In the genomic region with DNA sequence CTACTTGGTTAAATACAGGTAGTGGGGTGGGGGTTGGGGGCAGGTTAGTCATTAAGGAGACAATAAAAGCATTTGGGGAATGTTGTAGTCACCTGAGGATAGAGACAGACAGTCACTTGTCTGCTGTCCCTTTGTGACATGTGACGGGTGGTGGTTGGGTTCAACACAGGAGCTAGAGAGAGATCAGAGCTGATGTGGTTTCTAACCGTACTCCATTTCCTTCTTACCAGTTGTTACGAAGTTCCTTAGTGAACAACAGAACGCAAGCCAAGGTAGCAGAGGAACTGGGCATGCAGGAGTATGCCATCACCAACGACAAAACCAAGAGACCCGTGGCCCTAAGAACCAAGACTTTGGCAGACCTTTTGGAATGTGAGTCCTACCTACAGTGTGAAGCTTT, we compare ENCODE assay signal across 15 mouse cellular contexts.
A peak's percentile ranks its signal among the peaks of the same experiment; 100 is the strongest.
DNase-seq lines count a peak whose midpoint lies in the region.
"Had no signal": no experiment of that assay in that cellular context is flagged by ENCODE, and none has a peak within 500 bp of the region (broad histone marks: within the 10 kb centered on the region; RNA-seq: fewer than 3 reads in every experiment).

No protein-coding gene starts in this region.

- peak; percentile 55 for DNase-seq in thymus, postnatal 0 days (ENCODE audit: low spot score)
- DNase-seq in thymus, postnatal 4 days = no peak
- peak; percentile 19 for DNase-seq in induced T-regulatory cell, adult 2 months (ENCODE audit: low read depth)
- peak; percentile 24 for DNase-seq in thymus, postnatal 25 days
- no peak for DNase-seq in kidney, adult 18-20 months
- no peak for DNase-seq in urinary bladder, adult 2 months (ENCODE audit: low spot score)
- DNase-seq: adrenal gland, postnatal 14 days; cerebellum, adult 11-12 months; cerebellum, adult 9-11 months; cerebellum, postnatal 36 days; forebrain, postnatal 0 days; gastrocnemius, postnatal 14 days; heart, adult 18-20 months; heart, postnatal 10 days; heart, postnatal 4 days had no signal

Comparison
In these comparisons a context has a peak if more than half of its experiments do, and no peak if none do; other contexts are left out.
1. DNase-seq: peak in thymus, postnatal 0 days (single experiment), induced T-regulatory cell, adult 2 months (single experiment) and thymus, postnatal 25 days (single experiment); none in thymus, postnatal 4 days (single experiment), kidney, adult 18-20 months (single experiment) and urinary bladder, adult 2 months (single experiment).